Mouse (Mus musculus) ES-E14 (cell line): Measurements from ENCODE around the gene Nup35.

Experiments used
- ZC3H11A ChIP-seq: IDR thresholded peaks from 2 replicates; pipeline ENCODE4 v1.6.1; 2012; ENCODE audit warnings: low read depth, mild to moderate bottlenecking, inconsistent platforms, low read length, borderline replicate concordance
- ZNF384 ChIP-seq: IDR thresholded peaks from 2 replicates; pipeline ENCODE4 v1.6.1; 2012; ENCODE audit warnings: low read depth, low read length, inconsistent platforms

DNA sequence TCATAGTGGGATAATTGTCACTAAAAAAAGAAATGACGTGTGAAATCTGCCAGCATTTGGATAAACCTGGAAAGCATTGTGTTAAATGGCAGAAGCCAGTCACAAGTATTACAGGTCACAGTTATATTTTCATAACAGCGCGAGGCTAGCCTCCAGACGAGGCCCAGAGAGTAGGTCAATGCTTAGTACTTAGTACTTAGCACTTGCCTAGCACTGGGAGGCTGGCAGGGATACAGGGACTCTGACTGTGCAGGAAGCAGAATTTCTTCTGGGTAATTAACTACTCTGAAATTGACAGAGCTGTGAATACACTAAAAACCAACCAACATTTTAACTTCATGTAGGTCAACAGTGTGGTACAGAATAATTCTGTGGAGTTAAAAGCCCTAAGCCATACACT lies 49.6 kb upstream of the Nup35 start:
- TF ChIP-seq ZNF384 (no peak), ZC3H11A (no peak)
